Mouse (Mus musculus) ES-E14 (cell line): ENCODE measurements around the gene Haus2.

Experiments used
- CHD2 ChIP-seq: IDR thresholded peaks from 2 replicates; pipeline ENCODE4 v1.6.1; 2014; ENCODE audit warnings: mild to moderate bottlenecking, low read depth, low read length, inconsistent platforms
- HCFC1 ChIP-seq: IDR thresholded peaks from 2 replicates; pipeline ENCODE4 v1.6.1; 2012; ENCODE audit warnings: low read length, inconsistent platforms, borderline replicate concordance; ENCODE audit not compliant: insufficient read depth
- MAFK ChIP-seq: IDR thresholded peaks from 2 replicates; pipeline ENCODE4 v1.6.1; 2014; ENCODE audit warnings: mild to moderate bottlenecking, low read depth, low read length, inconsistent platforms; ENCODE audit not compliant: insufficient read depth
- ZC3H11A ChIP-seq: IDR thresholded peaks from 2 replicates; pipeline ENCODE4 v1.6.1; 2012; ENCODE audit warnings: low read depth, mild to moderate bottlenecking, inconsistent platforms, low read length, borderline replicate concordance

- TF ChIP-seq HCFC1 (no peak), ZC3H11A (no peak), MAFK (no peak), CHD2 (no peak)
These were observed 38.1 kb upstream of the Haus2 start for GRCm38 (mm10) chr2:120571081-120571480.
